Mouse (Mus musculus) kidney, embryonic 16.5 days (tissue): Measurements from ENCODE around the gene Cog1. TPM values are rescaled to one million over a fixed set of nuclear protein-coding genes. Genes with fewer than 3 reads are reported as not detected.

Experiments used
- ATAC-seq: fragments of 200-750 bp; cut with Nextera tagmentation; 2 replicates; pipeline ENCODE4 v1.8.0; 2017; ENCODE audit warnings: moderate TSS enrichment; ENCODE audit not compliant: low FRiP score, low TSS enrichment
- H3K27ac ChIP-seq: fragments of 300-500 bp; sonication (generic); 2 replicates; pipeline ENCODE4 v1.5.1; 2014; ENCODE audit warnings: low read length
- H3K27me3 ChIP-seq: fragments of 300-500 bp; sonication (generic); 2 replicates; pipeline ENCODE4 v1.6.1; 2014; ENCODE audit warnings: low read length, control low read depth, mixed read lengths; ENCODE audit not compliant: insufficient read depth
- H3K36me3 ChIP-seq: fragments of 300-500 bp; sonication (generic); 2 replicates; pipeline ENCODE4 v1.6.1; 2014; ENCODE audit warnings: low read length, control low read depth, mixed read lengths; ENCODE audit not compliant: insufficient read depth
- H3K4me1 ChIP-seq: fragments of 300-500 bp; sonication (generic); 2 replicates; pipeline ENCODE4 v1.6.1; 2014; ENCODE audit warnings: low read length, control low read depth, mixed read lengths; ENCODE audit not compliant: insufficient read depth
- H3K4me2 ChIP-seq: fragments of 300-500 bp; sonication (generic); replicated peaks from 2 replicates; pipeline ENCODE4 v1.6.1; 2014; ENCODE audit warnings: low read depth, low read length
- H3K4me3 ChIP-seq: fragments of 300-500 bp; sonication (generic); 2 replicates; pipeline ENCODE4 v1.5.1; 2014; ENCODE audit warnings: mild to moderate bottlenecking, low read length
- H3K9ac ChIP-seq: fragments of 300-500 bp; sonication (generic); replicated peaks from 2 replicates; pipeline ENCODE4 v1.6.1; 2014; ENCODE audit warnings: low read length
- H3K9me3 ChIP-seq: fragments of 300-500 bp; sonication (generic); 2 replicates; pipeline ENCODE4 v1.6.1; 2016; ENCODE audit warnings: low read length, control low read depth
- WGBS: fragments of 180-500 bp; shearing (Covaris S2); extraction: QIAGEN DNeasy Blood & Tissue Kit; methylation state at CpG from one replicate; pipeline ENCODE4 v1.1.7; 2014; 5-methylcytosine and 5-hydroxymethylcytosine counted together
- polyA plus RNA-seq: library from polyadenylated mRNA; unstranded; fragments of >200 nt; fragmentation: Nextera tagmentation; extraction: Ambion mirVana; gene quantifications from 2 replicates; pipeline ENCODE4 v1.2.1, GENCODE M21; 2015

Cog1 gene
- polyA plus RNA-seq, 1 experiment from 2014 or later: 25.1 TPM

DNA sequence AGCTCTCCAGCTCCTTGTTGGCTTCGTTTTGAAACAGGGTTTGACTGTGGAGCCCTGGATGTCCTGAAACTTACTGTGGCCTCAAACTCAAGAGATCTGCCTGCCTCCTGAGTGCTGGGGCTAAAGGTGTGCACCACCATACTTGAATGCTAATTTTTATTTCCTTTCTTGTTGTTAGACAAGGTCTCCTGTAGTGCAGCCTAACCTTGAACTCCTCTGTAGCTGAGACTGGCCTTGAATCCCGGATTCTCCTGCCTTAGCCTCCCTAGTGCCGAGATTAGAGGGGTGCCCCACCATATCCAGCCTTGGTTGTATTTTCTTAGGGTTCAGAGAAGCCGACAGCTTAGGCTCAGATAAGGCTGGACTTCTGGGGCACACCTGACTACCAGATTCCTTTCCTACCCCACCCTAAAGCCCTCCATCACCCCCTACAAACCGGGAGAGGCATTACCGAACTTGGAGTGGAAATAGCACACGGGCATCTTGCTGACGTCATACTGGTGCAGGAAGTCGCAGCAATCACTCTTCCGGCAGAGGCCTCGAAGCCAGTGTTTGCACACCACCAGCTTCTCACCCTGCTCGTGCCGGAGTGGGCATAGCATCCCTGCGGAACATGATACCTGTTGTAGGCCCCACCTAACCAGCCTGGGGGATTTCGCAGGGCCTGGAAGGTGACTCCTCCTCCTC is 57.1 kb downstream of the Cog1 start:
- Histone ChIP-seq H3K27ac (no peak overlapping the region), H3K36me3 (no peaks in the 10 kb centered on the region), H3K27me3 (peaks cover 2% of the 10 kb centered on the region; the same call in 1 of the 2 replicates), H3K4me3 (no peak overlapping the region), H3K4me2 (no peak overlapping the region), H3K9ac (no peak overlapping the region), H3K9me3 (no peaks in the 10 kb centered on the region), H3K4me1 (peaks cover 26% of the 10 kb centered on the region)
- no peak for ATAC-seq
- 84% methylated on average over 15 of the region's 15 CpGs for WGBS

DNA sequence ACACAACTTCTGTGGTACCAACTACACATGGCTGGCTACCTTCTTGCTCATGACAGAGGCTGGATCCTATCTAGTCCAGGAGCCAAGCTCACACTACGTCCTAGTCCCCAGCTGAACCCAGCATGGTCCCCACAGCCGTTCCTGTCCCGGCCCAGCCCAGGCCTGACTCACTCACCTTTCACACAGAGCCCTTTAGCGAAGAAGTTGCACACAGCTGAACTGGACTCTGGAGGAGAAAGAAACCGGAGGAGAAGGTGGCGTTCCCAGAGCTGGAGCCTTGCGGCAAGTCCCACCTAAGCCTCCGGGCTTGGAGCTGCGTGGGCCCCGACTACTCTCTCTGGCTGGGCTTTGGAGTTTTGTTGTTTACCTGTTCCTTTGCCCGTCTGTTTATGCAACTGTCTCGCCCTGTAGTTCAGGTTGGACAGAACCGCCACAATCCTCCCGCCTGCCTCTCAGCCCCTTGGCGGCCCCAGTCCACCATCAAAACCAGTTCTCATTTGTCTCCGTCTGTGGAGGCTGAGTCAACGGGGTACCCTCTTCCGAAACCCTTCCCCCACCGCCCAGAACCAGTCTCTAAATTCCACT is 59.8 kb downstream of the Cog1 start:
- Histone ChIP-seq H3K27me3 (peaks cover 2% of the 10 kb centered on the region; the same call in 1 of the 2 replicates), H3K4me1 (peaks cover 26% of the 10 kb centered on the region), H3K4me2 (no peak overlapping the region), H3K9ac (no peak overlapping the region), H3K27ac (no peak overlapping the region), H3K36me3 (no peaks in the 10 kb centered on the region), H3K9me3 (no peaks in the 10 kb centered on the region), H3K4me3 (no peak overlapping the region)
- WGBS: 57% methylated on average over 19 of the region's 19 CpGs
- no peak for ATAC-seq

DNA sequence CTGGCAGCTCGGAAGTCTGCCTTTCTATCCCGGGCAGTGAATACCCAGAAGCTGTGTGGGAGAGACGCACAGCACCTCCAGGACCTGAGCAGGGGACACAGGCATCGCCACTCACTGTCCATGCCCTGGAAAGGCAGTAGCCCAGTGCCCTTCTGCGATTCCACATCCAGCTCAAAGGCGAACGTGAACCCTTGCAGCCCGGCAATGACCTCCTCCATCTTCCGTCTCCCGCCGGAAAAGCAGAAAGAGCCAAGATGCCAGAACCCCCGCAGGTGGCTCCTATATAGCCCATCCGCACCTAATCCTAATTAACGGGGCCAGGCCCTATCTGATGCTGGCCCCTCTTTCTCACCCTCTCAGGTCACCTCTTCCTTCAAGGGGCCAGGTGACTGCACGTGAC is 60.3 kb downstream of the Cog1 start:
- H3K27me3 ChIP-seq: peaks cover 2% of the 10 kb centered on the region; the same call in 1 of the 2 replicates
- peak overlapping the region; percentile 26; the same call in 1 of the 2 replicates for H3K9ac ChIP-seq
- H3K4me1 ChIP-seq: peaks cover 26% of the 10 kb centered on the region
- no peaks in the 10 kb centered on the region for H3K36me3 ChIP-seq
- no peak for ATAC-seq
- H3K9me3 ChIP-seq: no peaks in the 10 kb centered on the region
- WGBS: 18% methylated on average over 15 of the region's 15 CpGs
- no peak overlapping the region for H3K4me3 ChIP-seq
- peak overlapping the region; percentile 10; the same call in 1 of the 2 replicates for H3K4me2 ChIP-seq
- H3K27ac ChIP-seq: no peak overlapping the region

DNA sequence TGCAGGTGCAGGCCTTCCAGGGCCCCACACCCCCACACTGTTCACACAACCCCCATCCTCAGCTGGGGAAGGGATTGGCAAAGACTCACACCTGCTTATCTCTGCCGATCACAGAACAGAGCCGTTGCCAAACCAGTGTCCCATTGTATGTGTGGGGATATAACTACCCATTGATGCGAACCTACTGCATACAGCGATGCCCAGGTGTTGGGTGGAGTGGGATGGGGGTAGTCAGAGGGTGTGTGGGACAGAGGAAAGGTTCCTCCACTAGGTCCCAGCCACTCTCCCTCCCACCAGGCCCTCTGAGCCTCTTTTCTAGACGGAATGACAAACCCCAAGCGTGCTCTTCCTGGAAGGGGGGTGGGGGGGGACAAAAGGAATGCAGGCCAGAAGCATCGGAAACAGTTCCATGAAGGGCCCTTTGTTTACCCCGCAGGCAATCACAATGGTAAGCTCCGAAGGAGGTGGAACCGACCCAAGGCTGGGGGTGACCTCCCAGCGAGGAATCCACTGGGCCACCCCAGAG is 60.8 kb downstream of the Cog1 start, which contains the start of gene Cpsf4l:
TSS of gene Cpsf4l (minus strand) at position 287 of the 526 bp plus-strand sequence.
- no peak within 1 kb of the TSS for H3K4me3 ChIP-seq
- H3K4me2 ChIP-seq: peak within 1 kb of the TSS; percentile 10; the same call in 1 of the 2 replicates
- ATAC-seq: peak; percentile 35
- WGBS: 16% methylated on average over 11 of the region's 11 CpGs
- peaks cover 26% of the 10 kb centered on the region for H3K4me1 ChIP-seq
- H3K36me3 ChIP-seq: no peaks in the 10 kb centered on the region
- no peaks in the 10 kb centered on the region for H3K9me3 ChIP-seq
- peak within 1 kb of the TSS; percentile 59 for H3K9ac ChIP-seq
- H3K27ac ChIP-seq: peak within 1 kb of the TSS; percentile 87
- peaks cover 2% of the 10 kb centered on the region; the same call in 1 of the 2 replicates for H3K27me3 ChIP-seq

DNA sequence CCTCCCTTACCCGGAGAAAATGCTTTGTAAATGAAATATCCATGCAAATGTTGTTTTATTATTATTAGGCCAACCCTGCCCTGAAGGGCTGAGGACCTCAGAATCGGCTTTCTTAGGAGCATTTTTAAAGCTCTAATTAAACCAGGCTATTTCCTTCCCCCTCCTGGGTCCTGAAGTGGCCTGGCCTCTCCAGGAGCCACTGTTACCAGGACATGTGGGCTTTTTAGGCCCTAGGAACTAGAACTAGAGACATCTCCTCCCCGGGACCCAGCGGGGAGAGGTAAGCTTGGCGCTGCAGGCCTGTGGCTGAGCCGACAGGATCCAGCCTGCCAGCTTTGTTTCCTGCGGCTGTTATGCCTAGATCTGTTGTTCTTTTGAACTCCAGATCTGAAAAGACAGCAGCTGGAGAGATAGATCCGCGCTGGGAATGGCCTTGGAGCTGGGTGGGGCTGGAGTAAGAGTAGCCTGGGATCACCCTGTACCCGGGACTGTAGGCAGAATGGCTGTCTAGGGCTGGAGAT is 61.3 kb downstream of the Cog1 start:
- peak overlapping the region; percentile 59 for H3K9ac ChIP-seq
- peaks cover 26% of the 10 kb centered on the region for H3K4me1 ChIP-seq
- no peak overlapping the region for H3K4me3 ChIP-seq
- 0 out of 2 replicates have a peak, but pooled peaks have one; percentile 20 for ATAC-seq
- 11% methylated on average over 10 of the region's 10 CpGs for WGBS
- no peaks in the 10 kb centered on the region for H3K9me3 ChIP-seq
- H3K36me3 ChIP-seq: no peaks in the 10 kb centered on the region
- peak overlapping the region; percentile 87 for H3K27ac ChIP-seq
- H3K27me3 ChIP-seq: peaks cover 2% of the 10 kb centered on the region; the same call in 1 of the 2 replicates
- 0 out of 2 replicates have a peak overlapping the region, but pooled peaks have one; percentile 6 for H3K4me2 ChIP-seq

DNA sequence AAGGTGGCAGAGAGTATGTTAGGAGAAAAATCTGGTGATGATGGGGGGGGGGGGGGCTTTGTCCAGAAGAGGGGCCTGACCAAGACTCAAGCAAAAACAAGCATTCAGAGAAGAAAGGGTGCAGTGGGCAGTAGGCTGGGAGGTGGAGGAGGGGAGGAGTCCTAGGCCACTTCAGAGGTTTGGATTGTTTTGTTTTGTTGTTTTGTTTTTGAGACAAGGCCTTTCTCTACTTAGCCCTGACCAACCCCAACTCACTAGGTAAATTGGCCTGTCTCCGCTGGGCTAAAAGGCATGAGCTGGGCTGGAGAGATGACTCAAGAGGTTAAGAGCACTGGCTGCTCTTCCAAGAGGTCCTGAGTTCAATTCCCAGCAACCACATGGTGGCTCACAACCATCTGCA is 62.1 kb downstream of the Cog1 start:
- peaks cover 2% of the 10 kb centered on the region; the same call in 1 of the 2 replicates for H3K27me3 ChIP-seq
- no peak overlapping the region for H3K4me3 ChIP-seq
- H3K36me3 ChIP-seq: no peaks in the 10 kb centered on the region
- peaks cover 26% of the 10 kb centered on the region for H3K4me1 ChIP-seq
- H3K9ac ChIP-seq: no peak overlapping the region
- no peak overlapping the region for H3K4me2 ChIP-seq
- no peak for ATAC-seq
- 67% methylated on average over 1 of the region's 1 CpGs for WGBS
- no peaks in the 10 kb centered on the region for H3K9me3 ChIP-seq
- H3K27ac ChIP-seq: 0 out of 2 replicates have a peak overlapping the region, but pooled peaks have one; percentile 87

DNA sequence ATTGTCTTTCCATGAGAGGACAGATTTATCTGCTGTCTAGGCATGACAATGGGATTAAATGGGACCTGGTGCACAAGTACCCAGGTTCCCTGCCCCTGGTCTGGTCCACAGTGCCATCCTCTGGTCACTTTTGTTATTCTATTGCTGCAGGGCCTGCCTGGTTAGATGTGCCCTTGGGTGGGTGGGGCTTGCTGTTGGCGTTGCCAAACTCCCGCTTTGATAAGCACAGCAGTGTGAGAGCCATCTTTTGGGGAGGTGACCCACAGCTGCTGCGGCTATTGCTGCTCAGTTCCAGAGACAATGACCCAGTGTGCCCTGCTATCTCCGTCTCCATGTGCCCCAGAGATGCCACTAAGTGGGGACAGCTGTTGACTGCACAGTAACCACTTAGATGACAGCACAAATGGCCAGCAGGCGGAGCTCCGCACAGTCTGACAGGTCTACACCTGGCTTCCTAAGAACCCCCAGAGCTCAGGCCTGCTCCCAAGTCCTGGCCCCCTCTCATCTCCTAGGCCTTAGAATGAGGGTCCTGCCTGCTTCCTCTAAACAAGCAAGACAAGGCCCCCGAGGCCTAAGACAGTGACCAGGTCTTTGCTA is 66.2 kb downstream of the Cog1 start:
- no peak for ATAC-seq
- no peak overlapping the region for H3K27ac ChIP-seq
- H3K4me2 ChIP-seq: no peak overlapping the region
- whole genome bisulfite sequencing: 72% methylated on average over 7 of the region's 7 CpGs
- no peaks in the 10 kb centered on the region for H3K9me3 ChIP-seq
- no peaks in the 10 kb centered on the region for H3K36me3 ChIP-seq
- no peak overlapping the region for H3K9ac ChIP-seq
- H3K27me3 ChIP-seq: no peaks in the 10 kb centered on the region
- H3K4me3 ChIP-seq: no peak overlapping the region
- H3K4me1 ChIP-seq: peaks cover 9% of the 10 kb centered on the region

DNA sequence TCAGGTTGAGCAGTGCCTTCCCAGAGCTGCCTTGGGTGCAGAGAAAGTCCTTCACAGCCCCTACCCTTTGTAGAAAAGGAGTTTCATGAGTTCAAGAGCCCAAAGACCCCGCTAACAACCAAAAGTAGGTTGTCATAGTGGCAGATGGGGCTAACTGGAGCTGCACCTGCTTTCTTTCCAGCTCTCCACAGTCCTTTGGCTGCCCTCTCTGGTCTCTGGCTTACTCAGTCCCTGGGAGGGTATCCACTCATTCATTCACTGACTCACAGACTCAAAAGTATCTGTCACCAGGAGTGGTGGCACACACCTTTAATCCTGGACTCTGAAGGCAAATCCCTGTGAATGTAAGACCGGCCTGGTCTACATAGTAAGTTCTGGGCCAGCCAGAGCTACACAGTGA is 67.2 kb downstream of the Cog1 start:
- H3K9me3 ChIP-seq: no peaks in the 10 kb centered on the region
- no peak overlapping the region for H3K4me2 ChIP-seq
- no peaks in the 10 kb centered on the region for H3K4me1 ChIP-seq
- no peak overlapping the region for H3K27ac ChIP-seq
- H3K9ac ChIP-seq: no peak overlapping the region
- H3K4me3 ChIP-seq: no peak overlapping the region
- WGBS: 96% methylated on average over 2 of the region's 2 CpGs
- no peaks in the 10 kb centered on the region for H3K27me3 ChIP-seq
- ATAC-seq: no peak
- H3K36me3 ChIP-seq: no peaks in the 10 kb centered on the region
